Mouse (Mus musculus): ENCODE measurements around the gene Itk.

DNA sequence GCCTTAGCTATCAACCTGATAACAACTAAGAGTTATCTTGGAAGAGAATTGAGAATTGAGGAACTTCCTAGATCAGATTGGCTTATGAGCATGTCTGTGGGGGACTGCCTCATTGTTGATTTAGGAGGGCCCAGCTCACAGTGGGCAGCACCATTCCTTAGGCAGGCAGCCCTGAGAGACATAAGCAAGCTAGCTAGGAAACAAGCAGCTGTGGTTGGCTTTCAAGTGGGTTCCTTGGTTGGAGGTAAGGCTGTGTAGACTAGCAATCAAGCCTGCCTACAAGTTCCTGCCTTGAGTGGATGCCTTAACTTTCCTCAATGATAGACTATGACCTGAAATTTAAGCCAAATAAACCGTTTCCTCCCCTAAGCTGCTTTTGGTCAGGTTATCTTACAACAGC lies 30.9 kb downstream of the Itk start:
- TF ChIP-seq CTCF (IDR thresholded peaks at IDR 0.05; ENCODE audit: low read depth, low read length) = no peak
- TF ChIP-seq POLR2A (IDR thresholded peaks at IDR 0.05; ENCODE audit: borderline replicate concordance, low read depth, low read length) = no peak

Measured in bone marrow macrophage, adult 2 months (primary cell).